Comparison of ENCODE assay signal across 22 mouse cellular contexts in the genomic region with DNA sequence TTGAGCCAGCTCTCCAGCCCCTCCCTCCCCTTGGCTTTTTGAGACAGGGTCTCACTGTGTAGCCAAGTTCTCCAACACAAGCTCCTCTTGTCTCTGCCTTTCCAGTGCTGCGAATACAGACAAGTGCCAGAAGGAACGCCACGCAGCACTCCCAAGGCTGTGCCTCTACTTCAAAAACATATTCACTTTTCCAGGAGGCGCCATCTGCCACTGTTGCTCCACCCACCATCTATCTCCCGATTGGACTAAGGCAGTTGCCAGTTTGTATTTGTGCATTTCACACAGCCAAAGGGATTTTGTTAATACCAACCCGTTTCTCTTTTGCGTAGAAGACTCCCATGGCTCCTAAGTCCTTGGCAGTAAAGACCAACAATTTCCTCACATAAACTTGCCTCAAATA. TPM values are rescaled to one million over a fixed set of nuclear protein-coding genes. Genes with fewer than 3 reads are reported as not detected.
A peak's percentile ranks its signal among the peaks of the same experiment; 100 is the strongest.
DNase-seq lines count a peak whose midpoint lies in the region; ATAC-seq lines count a peak whose summit lies in the region.
"Had no signal": no experiment of that assay in that cellular context is flagged by ENCODE, and none has a peak within 500 bp of the region (broad histone marks: within the 10 kb centered on the region; RNA-seq: fewer than 3 reads in every experiment).

No protein-coding gene starts in this region.

- no peaks in the 10 kb centered on the region for H3K9me3 ChIP-seq in kidney, embryonic 16.5 days (ENCODE audit: low read length)
- H3K9me3 ChIP-seq: forebrain, embryonic 10.5 days; heart, embryonic 13.5 days; intestine, embryonic 15.5 days; limb, embryonic 10.5 days; stomach, embryonic 15.5 days had no signal

- no peak overlapping the region for H3K4me3 ChIP-seq in kidney, embryonic 16.5 days (ENCODE audit: low read length)
- H3K4me3 ChIP-seq: forebrain, embryonic 10.5 days; heart, embryonic 13.5 days; intestine, embryonic 15.5 days; limb, embryonic 10.5 days; stomach, embryonic 15.5 days had no signal

- WGBS in kidney, embryonic 16.5 days: 94% methylated on average over 7 of the region's 7 CpGs

- no peak overlapping the region for H3K9ac ChIP-seq in kidney, embryonic 16.5 days (replicated peaks; ENCODE audit: low read length)
- H3K9ac ChIP-seq: heart, embryonic 13.5 days; hindbrain, embryonic 14.5 days; intestine, embryonic 15.5 days; stomach, embryonic 15.5 days had no signal

- no peaks in the 10 kb centered on the region for H3K36me3 ChIP-seq in kidney, embryonic 16.5 days (ENCODE audit: insufficient read depth, low read length)
- H3K36me3 ChIP-seq: forebrain, embryonic 10.5 days; heart, embryonic 13.5 days; intestine, embryonic 15.5 days; limb, embryonic 10.5 days; stomach, embryonic 15.5 days had no signal

- peak; percentile 30 to 48 for DNase-seq in left cerebral cortex, postnatal 10 days (ENCODE audit: extremely low spot score in 1 of 2, low spot score in 2 of 2)
- DNase-seq in left cerebral cortex, postnatal 4 days: no peak
- DNase-seq in frontal cortex, postnatal 36 days (ENCODE audit: low spot score in 2 of 2): peak; percentile 47 to 74
- DNase-seq in layer of hippocampus, postnatal 10 days (ENCODE audit: low spot score in 2 of 2): peak; percentile 41 to 50
- DNase-seq in right cerebral cortex, postnatal 25 days: peak; percentile 60
- no peak for DNase-seq in c-Kit-positive CD71-positive TER-119-positive erythroid progenitor cells, embryonic 14.5 days (ENCODE audit: low spot score)
- no peak for DNase-seq in embryo, embryonic 11 days
- DNase-seq: adrenal gland, adult 8-10 months; cerebellum, adult 18-20 months; cerebellum, postnatal 25 days; heart, adult 18-20 months; kidney, adult 9 months; kidney, postnatal 36 days; lung, adult 18-20 months; lung, postnatal 4 days had no signal

- no peak overlapping the region for H3K27ac ChIP-seq in kidney, embryonic 16.5 days (ENCODE audit: low read length)
- H3K27ac ChIP-seq: forebrain, embryonic 10.5 days; heart, embryonic 13.5 days; hindbrain, embryonic 14.5 days; intestine, embryonic 15.5 days; limb, embryonic 10.5 days; stomach, embryonic 15.5 days had no signal

- intact Hi-C loops in left cerebral cortex, postnatal 10 days (cut with DNase I): no loop called here
- intact Hi-C loops in left cerebral cortex, postnatal 4 days (cut with DNase I): no loop called here

- ATAC-seq in kidney, embryonic 16.5 days (ENCODE audit: low FRiP score, low TSS enrichment): no peak
- ATAC-seq: intestine, embryonic 15.5 days had no signal

- H3K4me1 ChIP-seq in kidney, embryonic 16.5 days (ENCODE audit: insufficient read depth, low read length): peaks cover 7% of the 10 kb centered on the region

- no peak overlapping the region for H3K4me2 ChIP-seq in kidney, embryonic 16.5 days (replicated peaks; ENCODE audit: low read depth, low read length)
- H3K4me2 ChIP-seq: heart, embryonic 13.5 days; hindbrain, embryonic 14.5 days; intestine, embryonic 15.5 days; stomach, embryonic 15.5 days had no signal

- H3K27me3 ChIP-seq in kidney, embryonic 16.5 days (ENCODE audit: insufficient read depth, low read length): no peaks in the 10 kb centered on the region
- H3K27me3 ChIP-seq: intestine, embryonic 15.5 days; stomach, embryonic 15.5 days had no signal

RNA-seq across cellular contexts. Expression of a gene that starts 8.4 kb away (rescaled TPM):
- total RNA-seq in left cerebral cortex, postnatal 10 days (2021): 1 to 10 TPM; 5.9 to 6.5 TPM
- 1 to 10 TPM; 5.5 to 7.5 TPM for total RNA-seq in left cerebral cortex, postnatal 4 days (2021)
- 10 to 100 TPM in 1 of 2 experiments, 1 to 10 TPM in 1; 9.2 to 10.8 TPM for total RNA-seq in layer of hippocampus, postnatal 10 days (2021)
- 10.6 and 10.7 TPM in 2 replicates for polyA plus RNA-seq in kidney, embryonic 16.5 days (2015; fragmentation: Nextera tagmentation; extraction: Ambion mirVana)

RNA-seq across cellular contexts. Expression of a gene that starts 16.5 kb away (rescaled TPM):
- total RNA-seq in left cerebral cortex, postnatal 10 days (2021): 10 to 100 TPM; 78.0 to 81.5 TPM
- total RNA-seq in left cerebral cortex, postnatal 4 days (2021): 100 to 1,000 TPM in 1 of 2 experiments, 10 to 100 TPM in 1; 98.0 to 106 TPM
- total RNA-seq in layer of hippocampus, postnatal 10 days (2021): 10 to 100 TPM; 86.8 to 98.8 TPM
- polyA plus RNA-seq in kidney, embryonic 16.5 days (2015; fragmentation: Nextera tagmentation; extraction: Ambion mirVana): 52.6 and 55.8 TPM in 2 replicates

RNA-seq across cellular contexts. Expression of a gene that starts 43.4 kb away (rescaled TPM):
- 10 to 100 TPM; 51.7 to 55.2 TPM for total RNA-seq in left cerebral cortex, postnatal 10 days (2021)
- total RNA-seq in left cerebral cortex, postnatal 4 days (2021): 10 to 100 TPM; 56.0 to 58.2 TPM
- total RNA-seq in layer of hippocampus, postnatal 10 days (2021): 10 to 100 TPM; 41.3 to 42.5 TPM
- polyA plus RNA-seq in kidney, embryonic 16.5 days (2015; fragmentation: Nextera tagmentation; extraction: Ambion mirVana): 169 and 183 TPM in 2 replicates

RNA-seq across cellular contexts. Expression of a gene that starts 43.7 kb away (rescaled TPM):
- total RNA-seq in left cerebral cortex, postnatal 10 days (2021): under 1 TPM; 0.36 to 0.45 TPM
- total RNA-seq in left cerebral cortex, postnatal 4 days (2021): under 1 TPM; 0.22 to 0.24 TPM
- not detected for total RNA-seq in layer of hippocampus, postnatal 10 days (2021)
- polyA plus RNA-seq in kidney, embryonic 16.5 days (2015; fragmentation: Nextera tagmentation; extraction: Ambion mirVana): 0.46 and 0.71 TPM in 2 replicates

RNA-seq across cellular contexts. Expression of a gene that starts 44.0 kb away (rescaled TPM):
- 100 to 1,000 TPM; 144 to 147 TPM for total RNA-seq in left cerebral cortex, postnatal 10 days (2021)
- 100 to 1,000 TPM; 105 to 115 TPM for total RNA-seq in left cerebral cortex, postnatal 4 days (2021)
- total RNA-seq in layer of hippocampus, postnatal 10 days (2021): 100 to 1,000 TPM; 140 to 143 TPM
- 90.9 and 94.6 TPM in 2 replicates for polyA plus RNA-seq in kidney, embryonic 16.5 days (2015; fragmentation: Nextera tagmentation; extraction: Ambion mirVana)

Comparison
In these comparisons a context has a peak if more than half of its experiments do, and no peak if none do; other contexts are left out.
1. DNase-seq: peak in left cerebral cortex, postnatal 10 days (2 of 2), frontal cortex, postnatal 36 days (2 of 2), layer of hippocampus, postnatal 10 days (2 of 2) and right cerebral cortex, postnatal 25 days (single experiment); none in left cerebral cortex, postnatal 4 days (single experiment), c-Kit-positive CD71-positive TER-119-positive erythroid progenitor cells, embryonic 14.5 days (single experiment) and embryo, embryonic 11 days (single experiment).